Mouse (Mus musculus): ENCODE measurements at regions not wholly inside any gene's neighbourhood (a gene's known extent, or its start where the extent isn't known, plus 50 kb on each side); places are given as distances from the start of the nearest gene placed in this dataset.

- TF ChIP-seq CTCF (IDR thresholded peaks at IDR 0.05; ENCODE audit: extremely low read depth, insufficient read length, insufficient replicate concordance, low read depth, low read length), result no peak
- no peak for TF ChIP-seq POLR2A (IDR thresholded peaks at IDR 0.05; ENCODE audit: low read depth, low read length)
Observed at GRCm38 (mm10) chr9:32986836-32987673, 351.0 kb downstream of the Ets1 start.
